Mouse (Mus musculus) lung, embryonic 15.5 days (tissue): ENCODE measurements around the gene Siae. TPM values are rescaled to one million over a fixed set of nuclear protein-coding genes. Genes with fewer than 3 reads are reported as not detected.

ENCODE experiments used
- ATAC-seq: fragments of 200-750 bp; cut with Nextera tagmentation; 2 replicates; pipeline ENCODE4 v1.8.0; 2017; ENCODE audit warnings: moderate number of reproducible peaks, borderline replicate concordance; ENCODE audit not compliant: low FRiP score, low TSS enrichment; ENCODE audit errors: extremely low read depth
- H3K27ac ChIP-seq: fragments of 300-500 bp; sonication (generic); 2 replicates; pipeline ENCODE4 v1.5.1; 2015; ENCODE audit warnings: moderate library complexity, mild to moderate bottlenecking, inconsistent platforms
- H3K27me3 ChIP-seq: fragments of 300-500 bp; sonication (generic); 2 replicates; pipeline ENCODE4 v1.6.1; 2015; ENCODE audit warnings: inconsistent platforms
- H3K36me3 ChIP-seq: fragments of 300-500 bp; sonication (generic); 2 replicates; pipeline ENCODE4 v1.6.1; 2015; ENCODE audit warnings: inconsistent platforms
- H3K4me1 ChIP-seq: fragments of 300-500 bp; sonication (generic); 2 replicates; pipeline ENCODE4 v1.6.1; 2015; ENCODE audit warnings: inconsistent platforms
- H3K4me2 ChIP-seq: fragments of 300-500 bp; sonication (generic); 2 replicates; pipeline ENCODE4 v1.6.1; 2015; ENCODE audit warnings: inconsistent platforms, mild to moderate bottlenecking, moderate library complexity
- H3K4me3 ChIP-seq: fragments of 300-500 bp; sonication (generic); 2 replicates; pipeline ENCODE4 v1.5.1; 2015; ENCODE audit warnings: mild to moderate bottlenecking, inconsistent platforms
- H3K9ac ChIP-seq: fragments of 300-500 bp; sonication (generic); 2 replicates; pipeline ENCODE4 v1.6.1; 2015; ENCODE audit warnings: inconsistent platforms
- H3K9me3 ChIP-seq: fragments of 300-500 bp; sonication (generic); 2 replicates; pipeline ENCODE4 v1.6.1; 2016; ENCODE audit warnings: inconsistent platforms
- WGBS: fragments of 180-500 bp; shearing (Covaris S2); methylation state at CpG from one replicate; pipeline ENCODE4 v1.1.7; 2015; 5-methylcytosine and 5-hydroxymethylcytosine counted together
- polyA plus RNA-seq: library from polyadenylated mRNA; unstranded; fragments of >200 nt; fragmentation: Nextera tagmentation; extraction: Ambion mirVana; gene quantifications from 2 replicates; pipeline ENCODE4 v1.2.1, GENCODE M21; 2015

Siae gene
- polyA plus RNA-seq = 11.6 and 13.0 TPM in 2 replicates

DNA sequence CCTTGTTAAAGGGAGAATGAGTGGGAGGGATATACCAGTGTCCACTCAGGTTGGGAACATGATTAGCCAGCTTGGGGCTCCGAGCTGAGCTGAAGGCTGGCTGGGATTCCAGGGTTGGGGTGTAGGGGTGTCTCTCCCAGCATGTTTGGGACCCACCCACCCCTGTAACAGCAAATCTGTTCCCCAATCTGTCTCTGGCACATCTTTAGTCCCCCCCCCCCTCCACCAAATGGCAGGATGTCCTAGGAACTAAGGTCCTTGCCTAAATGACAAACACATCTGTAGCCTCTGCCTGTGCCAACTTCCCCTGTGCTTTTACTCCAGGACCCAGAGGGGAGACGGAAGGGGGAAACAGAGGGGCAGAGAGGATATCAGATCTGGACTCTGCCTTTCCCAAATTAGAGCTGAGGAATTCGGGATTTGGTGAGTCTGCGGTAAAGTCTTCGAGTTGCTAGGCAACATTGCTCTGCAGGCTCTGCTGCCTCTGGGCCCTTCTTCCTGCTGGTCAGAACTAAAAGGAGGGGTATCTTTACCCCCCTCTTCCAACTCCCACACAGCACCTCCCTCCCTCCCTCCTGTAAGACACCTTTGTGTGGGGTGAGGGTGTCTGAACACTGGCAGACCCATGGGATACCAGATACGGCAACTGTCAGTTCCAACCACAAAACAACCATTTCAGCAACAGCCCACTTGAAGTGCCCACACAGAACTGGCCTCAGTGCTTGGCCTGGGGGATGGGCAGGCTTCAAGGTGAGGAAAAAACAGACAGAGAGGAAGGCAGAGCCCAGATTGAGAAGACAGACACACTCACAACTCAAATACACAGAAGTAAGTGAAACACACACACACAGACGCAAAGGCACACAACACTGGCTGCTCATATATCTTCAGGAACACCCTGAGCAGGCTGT, at the start of gene Siae:
Gene Siae (plus strand): TSS at position 861 of the 911 bp plus-strand sequence.
- Histone ChIP-seq H3K4me2 (no peak within 1 kb of the TSS), H3K9ac (no peak within 1 kb of the TSS), H3K27ac (no peak within 1 kb of the TSS), H3K9me3 (no peaks in the 10 kb centered on the region), H3K27me3 (peaks cover 27% of the 10 kb centered on the region), H3K4me3 (no peak within 1 kb of the TSS), H3K36me3 (no peaks in the 10 kb centered on the region), H3K4me1 (peaks cover 18% of the 10 kb centered on the region)
- whole genome bisulfite sequencing = 23% methylated on average over 7 of the region's 7 CpGs
- ATAC-seq = no peak

DNA sequence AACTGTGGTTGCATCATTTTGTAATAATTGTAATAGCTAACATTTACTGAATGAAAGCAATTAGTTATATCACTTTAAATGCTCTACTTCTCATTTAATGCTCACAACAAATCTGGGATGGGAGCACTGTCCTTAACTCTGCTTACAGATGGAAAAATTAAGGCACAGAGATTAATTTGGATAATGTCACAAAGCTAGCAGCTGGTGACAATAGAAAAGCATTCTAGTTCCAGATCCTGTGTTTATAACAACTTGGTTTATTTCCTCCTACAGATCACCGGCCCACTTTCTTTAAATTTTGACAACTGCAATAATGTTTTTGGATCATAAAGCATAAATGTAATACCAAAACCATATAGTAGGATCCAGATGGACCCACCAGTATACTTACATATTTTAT, 49.5 kb upstream of the Siae start:
- no peak overlapping the region for H3K4me3 ChIP-seq
- no peaks in the 10 kb centered on the region for H3K9me3 ChIP-seq
- ATAC-seq = no peak
- 0 out of 2 replicates have a peak, but pooled peaks cover 4% of the 10 kb centered on the region for H3K4me1 ChIP-seq
- H3K27ac ChIP-seq = no peak overlapping the region
- H3K9ac ChIP-seq = no peak overlapping the region
- H3K27me3 ChIP-seq = no peaks in the 10 kb centered on the region
- H3K36me3 ChIP-seq = no peaks in the 10 kb centered on the region
- 60% methylated on average over 1 of the region's 1 CpGs for WGBS
- no peak overlapping the region for H3K4me2 ChIP-seq

DNA sequence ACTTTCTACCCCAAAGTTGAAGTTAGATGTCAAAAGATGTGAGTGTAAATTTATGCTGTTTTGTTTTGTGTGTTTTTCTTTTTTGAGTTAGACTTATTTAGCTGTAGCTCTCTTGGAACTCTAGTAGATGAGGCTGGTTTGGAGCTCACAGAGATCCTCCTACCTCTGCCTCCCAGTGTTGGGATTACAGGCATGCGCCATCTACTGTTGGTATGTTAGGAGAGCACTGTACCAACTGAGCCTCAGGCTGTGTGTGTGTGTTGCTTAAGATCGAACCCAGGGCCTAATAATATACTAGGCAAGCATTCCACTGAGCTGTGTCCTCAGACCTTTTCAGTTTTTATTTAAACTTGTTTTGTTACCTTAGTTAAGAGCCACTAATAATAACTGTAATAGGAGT, 43.4 kb upstream of the Siae start:
- Histone ChIP-seq H3K4me3 (no peak overlapping the region), H3K4me1 (peaks cover 15% of the 10 kb centered on the region), H3K27me3 (no peaks in the 10 kb centered on the region), H3K27ac (no peak overlapping the region), H3K9ac (no peak overlapping the region), H3K36me3 (no peaks in the 10 kb centered on the region), H3K4me2 (no peak overlapping the region), H3K9me3 (no peaks in the 10 kb centered on the region)
- ATAC-seq = no peak
- WGBS = 91% methylated on average over 2 of the region's 2 CpGs

DNA sequence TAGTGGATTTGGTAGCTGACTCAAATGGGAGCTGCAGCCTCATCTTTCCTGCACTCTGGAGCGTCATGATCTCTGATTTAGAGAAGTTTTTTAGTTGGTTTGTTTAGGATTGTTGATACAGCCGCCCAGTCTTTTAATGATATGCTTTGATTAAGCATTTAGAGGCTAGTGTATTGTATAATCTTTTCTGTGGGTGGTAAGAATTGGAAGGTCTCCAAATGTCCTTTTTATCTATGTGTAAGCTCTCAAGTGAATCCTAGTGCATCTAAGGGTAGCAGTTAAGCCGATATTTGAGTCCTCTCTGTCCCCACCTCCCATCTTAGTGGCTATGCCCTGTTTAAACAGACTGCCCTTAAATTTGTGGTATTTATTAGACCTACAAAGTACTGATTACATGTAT, 41.0 kb upstream of the Siae start:
- no peak overlapping the region for H3K9ac ChIP-seq
- 45% methylated on average over 3 of the region's 3 CpGs for WGBS
- H3K4me1 ChIP-seq = peaks cover 15% of the 10 kb centered on the region
- peaks cover 7% of the 10 kb centered on the region; the same call in 1 of the 2 replicates for H3K36me3 ChIP-seq
- H3K27ac ChIP-seq = no peak overlapping the region
- no peaks in the 10 kb centered on the region for H3K27me3 ChIP-seq
- ATAC-seq = no peak
- no peak overlapping the region for H3K4me3 ChIP-seq
- no peak overlapping the region for H3K4me2 ChIP-seq
- no peaks in the 10 kb centered on the region for H3K9me3 ChIP-seq

DNA sequence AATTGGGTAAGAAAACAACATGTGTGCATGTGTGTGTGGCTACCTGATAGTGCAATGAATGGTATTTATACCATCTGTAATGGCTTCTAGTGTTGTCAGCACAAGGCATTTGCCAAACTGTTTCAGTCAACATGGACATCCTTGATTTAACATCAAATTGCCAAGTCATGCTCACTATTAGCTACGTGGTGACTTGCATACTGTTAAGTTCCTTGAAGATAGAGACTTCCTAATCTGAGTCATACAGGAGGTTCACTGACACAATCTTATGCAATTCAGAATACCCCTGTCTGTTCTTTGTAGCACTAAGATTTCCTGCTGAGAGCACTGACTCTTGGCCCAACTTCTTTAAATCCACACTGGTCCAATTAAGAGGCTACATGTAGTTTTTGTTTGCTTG, 38.0 kb upstream of the Siae start:
- Histone ChIP-seq H3K4me3 (no peak overlapping the region), H3K4me1 (peaks cover 15% of the 10 kb centered on the region), H3K9me3 (no peaks in the 10 kb centered on the region), H3K9ac (no peak overlapping the region), H3K27ac (no peak overlapping the region), H3K4me2 (no peak overlapping the region), H3K27me3 (no peaks in the 10 kb centered on the region), H3K36me3 (peaks cover 17% of the 10 kb centered on the region)
- WGBS = 73% methylated on average over 1 of the region's 1 CpGs
- no peak for ATAC-seq

DNA sequence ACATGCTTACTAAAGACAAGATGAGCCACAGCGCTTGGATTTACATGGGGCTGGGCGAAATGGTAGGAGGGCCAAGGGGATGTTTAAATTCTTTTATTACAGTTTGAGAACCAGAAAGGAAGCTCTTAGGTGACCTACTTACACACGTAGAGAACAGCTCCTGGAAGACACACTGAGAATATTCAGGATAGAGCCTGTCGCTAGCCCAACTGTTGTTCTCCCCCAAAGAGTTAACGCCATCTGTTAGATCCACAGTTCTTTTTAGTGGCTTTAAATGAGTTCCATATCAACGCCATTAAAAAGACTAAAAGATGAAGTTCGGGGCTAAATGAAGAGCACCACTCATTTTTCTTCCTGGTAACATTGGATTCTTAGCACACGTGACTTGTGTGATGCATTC, 36.5 kb upstream of the Siae start:
- Histone ChIP-seq H3K36me3 (peaks cover 28% of the 10 kb centered on the region), H3K9me3 (no peaks in the 10 kb centered on the region), H3K4me1 (peaks cover 13% of the 10 kb centered on the region), H3K27me3 (no peaks in the 10 kb centered on the region), H3K4me2 (no peak overlapping the region), H3K4me3 (no peak overlapping the region), H3K27ac (no peak overlapping the region), H3K9ac (no peak overlapping the region)
- ATAC-seq = no peak
- WGBS = 89% methylated on average over 8 of the region's 8 CpGs

DNA sequence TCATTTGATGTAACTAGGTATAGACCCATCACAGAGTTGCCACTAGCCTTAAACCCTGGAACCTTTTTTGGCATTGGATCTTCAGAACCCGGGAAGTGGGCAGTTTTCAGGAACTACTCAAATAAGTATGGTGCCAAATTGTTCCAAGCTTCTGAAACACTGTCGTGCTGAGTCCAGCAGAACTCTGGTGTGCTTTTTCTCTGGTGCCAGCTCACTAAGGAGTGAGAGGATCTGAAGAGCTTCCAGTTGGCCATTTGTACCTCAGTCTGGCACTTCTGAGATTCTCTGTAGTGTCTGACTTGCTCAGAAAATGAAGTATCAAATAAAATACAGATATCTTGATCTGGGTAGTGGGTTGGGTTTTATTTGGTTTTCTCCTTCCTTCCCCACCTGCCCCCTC, 35.5 kb upstream of the Siae start:
- Histone ChIP-seq H3K9me3 (no peaks in the 10 kb centered on the region), H3K4me1 (0 out of 2 replicates have a peak, but pooled peaks cover 6% of the 10 kb centered on the region), H3K4me2 (no peak overlapping the region), H3K27me3 (no peaks in the 10 kb centered on the region), H3K9ac (no peak overlapping the region), H3K36me3 (peaks cover 35% of the 10 kb centered on the region), H3K4me3 (no peak overlapping the region), H3K27ac (no peak overlapping the region)
- 85% methylated on average over 2 of the region's 2 CpGs for WGBS
- ATAC-seq = no peak

DNA sequence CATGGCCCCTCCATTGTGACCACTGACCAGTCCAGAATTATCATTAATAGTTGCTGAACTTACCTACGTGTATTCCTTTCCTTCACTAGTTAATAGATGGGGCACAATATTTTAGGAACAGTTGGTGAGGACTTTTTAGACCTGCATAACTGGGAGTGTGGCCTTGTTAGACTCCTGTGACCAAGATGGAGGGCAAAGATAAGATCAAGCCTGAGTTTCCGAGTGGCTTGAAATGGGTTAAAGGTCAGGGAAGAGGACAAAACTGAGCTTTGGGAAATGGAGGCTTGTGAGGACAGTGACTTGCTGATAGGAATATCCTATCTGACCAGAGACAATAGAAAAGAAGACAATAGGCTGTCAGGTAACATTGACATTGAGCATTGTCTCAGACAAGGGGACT, 30.0 kb upstream of the Siae start:
- Histone ChIP-seq H3K27ac (no peak overlapping the region), H3K9me3 (no peaks in the 10 kb centered on the region), H3K9ac (no peak overlapping the region), H3K4me3 (no peak overlapping the region), H3K4me1 (peaks cover 30% of the 10 kb centered on the region), H3K27me3 (peaks cover 27% of the 10 kb centered on the region), H3K36me3 (peaks cover 26% of the 10 kb centered on the region), H3K4me2 (no peak overlapping the region)
- WGBS = 87% methylated on average over 2 of the region's 2 CpGs
- ATAC-seq = no peak

DNA sequence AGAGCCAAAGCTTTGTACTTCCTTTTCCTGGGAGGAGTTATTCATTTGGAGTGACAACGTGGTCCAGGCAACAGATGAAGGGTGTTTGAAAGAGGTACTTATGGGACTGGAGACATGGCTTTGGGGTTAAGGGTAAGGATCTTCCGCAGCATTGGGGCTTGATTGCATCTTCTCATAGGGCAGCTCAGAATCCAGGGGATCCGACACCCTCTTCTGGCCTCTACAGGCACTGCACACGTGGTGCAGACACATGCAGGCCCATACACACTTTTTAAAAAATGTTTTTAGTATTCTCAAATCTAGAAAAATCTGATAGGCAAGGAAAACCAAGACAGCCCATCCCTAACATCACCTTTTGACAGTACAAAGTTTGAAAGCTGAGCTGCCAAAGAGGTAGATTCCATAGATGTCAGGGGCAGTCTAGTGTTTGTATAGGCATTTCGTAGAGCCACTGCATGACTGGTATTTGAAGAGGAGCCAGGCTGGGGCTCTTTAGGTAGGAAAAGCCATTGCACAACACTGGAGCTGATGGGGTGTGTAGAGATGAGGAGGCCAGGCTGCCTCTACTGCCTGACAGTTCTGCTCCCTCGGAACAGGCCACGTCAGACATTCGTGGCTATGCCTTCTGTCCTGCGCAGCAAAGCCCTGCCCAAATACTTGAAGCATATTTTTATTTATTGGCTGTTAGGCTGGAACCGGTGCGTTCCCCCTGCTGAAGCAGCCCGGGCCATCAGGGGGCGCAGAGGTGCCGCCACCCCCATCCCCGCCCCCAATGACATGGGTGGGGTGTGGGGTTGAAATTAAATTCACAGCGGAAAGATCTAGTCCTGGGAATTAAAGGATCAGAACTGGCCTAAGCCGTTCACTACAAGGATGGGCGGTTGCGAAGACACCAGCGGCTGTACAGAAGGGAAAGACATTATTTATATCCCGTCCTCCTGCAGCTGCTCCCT, 28.8 kb upstream of the Siae start:
- peak overlapping the region; percentile 78 for H3K4me2 ChIP-seq
- peaks cover 40% of the 10 kb centered on the region for H3K4me1 ChIP-seq
- H3K27me3 ChIP-seq = peaks cover 27% of the 10 kb centered on the region
- peaks cover 21% of the 10 kb centered on the region for H3K36me3 ChIP-seq
- peak overlapping the region; percentile 36 for H3K4me3 ChIP-seq
- no peaks in the 10 kb centered on the region for H3K9me3 ChIP-seq
- 20% methylated on average over 21 of the region's 21 CpGs for WGBS
- peak overlapping the region; percentile 41 for H3K9ac ChIP-seq
- H3K27ac ChIP-seq = peak overlapping the region; percentile 38; the same call in 1 of the 2 replicates
- ATAC-seq = peak; percentile 62

DNA sequence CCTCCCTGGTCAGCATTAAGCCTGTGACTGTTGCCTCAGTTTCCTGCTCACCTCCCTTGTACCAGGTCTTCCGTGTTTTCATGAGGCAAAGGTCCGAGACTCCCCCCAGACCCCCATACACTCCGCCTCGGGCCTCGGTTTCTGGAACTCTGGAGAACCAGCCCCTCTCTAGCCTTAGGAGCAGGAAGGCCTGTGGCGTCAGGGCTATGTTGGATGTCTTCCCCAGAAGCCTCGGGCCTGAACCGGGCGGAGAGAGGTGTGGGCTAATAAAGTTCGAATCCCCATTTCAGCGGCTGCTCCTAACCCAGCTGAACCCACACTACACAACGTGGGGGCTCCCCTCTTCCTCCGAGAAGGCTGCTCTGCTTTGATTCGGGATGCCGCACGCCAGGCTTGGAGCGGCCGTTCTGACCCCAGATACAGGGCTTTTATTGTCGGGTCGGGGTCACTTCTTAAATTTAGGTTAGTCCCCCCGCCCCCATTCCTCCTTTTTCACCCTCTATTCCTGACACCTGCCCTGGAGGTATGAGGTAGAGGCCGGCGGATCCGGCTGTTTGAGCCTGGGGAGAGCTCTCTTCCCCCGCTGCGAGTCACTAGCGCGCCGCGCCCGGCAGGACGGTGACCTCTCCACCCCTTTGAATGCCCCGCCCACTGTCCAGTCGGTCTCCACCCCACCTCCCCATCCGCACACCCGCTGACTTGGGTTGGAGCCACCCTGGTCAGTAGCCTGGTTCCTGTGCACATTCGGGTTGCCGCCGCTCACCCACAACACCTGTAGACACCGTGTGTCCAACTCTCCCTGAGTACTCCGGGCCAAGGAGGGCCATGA, 27.9 kb upstream of the Siae start, which contains the start of gene Esam:
Gene Esam (plus strand): TSS at position 683 of the 829 bp plus-strand sequence.
- Histone ChIP-seq H3K4me3 (peak within 1 kb of the TSS; percentile 36), H3K4me2 (peak within 1 kb of the TSS; percentile 78), H3K9ac (peak within 1 kb of the TSS; percentile 41), H3K36me3 (peaks cover 19% of the 10 kb centered on the region), H3K4me1 (peaks cover 40% of the 10 kb centered on the region), H3K9me3 (no peaks in the 10 kb centered on the region), H3K27ac (peak within 1 kb of the TSS; percentile 87), H3K27me3 (peaks cover 27% of the 10 kb centered on the region)
- peak; percentile 25; the same call in 1 of the 2 replicates for ATAC-seq
- WGBS = 9% methylated on average over 41 of the region's 41 CpGs
